Mouse (Mus musculus) heart, embryonic 15.5 days (tissue): ENCODE measurements around the gene Hoxd3. TPM values are rescaled to one million over a fixed set of nuclear protein-coding genes. Genes with fewer than 3 reads are reported as not detected.

Source experiments
- ATAC-seq: fragments of 200-750 bp; cut with Nextera tagmentation; replicated peaks from 2 replicates; pipeline ENCODE4 v1.8.0; 2017; ENCODE audit warnings: low read depth, moderate TSS enrichment; ENCODE audit not compliant: insufficient number of reproducible peaks, insufficient read depth, low FRiP score
- H3K27ac ChIP-seq: fragments of 300-500 bp; sonication (generic); 2 replicates; pipeline ENCODE4 v1.5.1; 2015; ENCODE audit warnings: mild to moderate bottlenecking, inconsistent platforms
- H3K27me3 ChIP-seq: fragments of 300-500 bp; sonication (generic); 2 replicates; pipeline ENCODE4 v1.6.1; 2015; ENCODE audit warnings: inconsistent platforms
- H3K36me3 ChIP-seq: fragments of 300-500 bp; sonication (generic); 2 replicates; pipeline ENCODE4 v1.6.1; 2015; ENCODE audit warnings: mild to moderate bottlenecking, inconsistent platforms
- H3K4me1 ChIP-seq: fragments of 300-500 bp; sonication (generic); replicated peaks from 2 replicates; pipeline ENCODE4 v1.6.1; 2015; ENCODE audit warnings: inconsistent platforms
- H3K4me2 ChIP-seq: fragments of 300-500 bp; sonication (generic); 2 replicates; pipeline ENCODE4 v1.6.1; 2015; ENCODE audit warnings: inconsistent platforms, mild to moderate bottlenecking, moderate library complexity
- H3K4me3 ChIP-seq: fragments of 300-500 bp; sonication (generic); 2 replicates; pipeline ENCODE4 v1.5.1; 2015; ENCODE audit warnings: mild to moderate bottlenecking, inconsistent platforms
- H3K9ac ChIP-seq: fragments of 300-500 bp; sonication (generic); 2 replicates; pipeline ENCODE4 v1.6.1; 2015; ENCODE audit warnings: mild to moderate bottlenecking, inconsistent platforms
- H3K9me3 ChIP-seq: fragments of 300-500 bp; sonication (generic); replicated peaks from 2 replicates; pipeline ENCODE4 v1.6.1; 2016; ENCODE audit warnings: inconsistent platforms
- WGBS: fragments of 180-500 bp; shearing (Covaris S2); methylation state at CpG from one replicate; pipeline ENCODE4 v1.1.7; 2015; ENCODE audit warnings: mixed read lengths; 5-methylcytosine and 5-hydroxymethylcytosine counted together
- polyA plus RNA-seq: library from polyadenylated mRNA; unstranded; fragments of >200 nt; fragmentation: Nextera tagmentation; extraction: Ambion mirVana; gene quantifications from 2 replicates; pipeline ENCODE4 v1.2.1, GENCODE M21; 2015

The Hoxd3 gene
- polyA plus RNA-seq, 1 experiment from 2014 or later, result 0.29 TPM

DNA sequence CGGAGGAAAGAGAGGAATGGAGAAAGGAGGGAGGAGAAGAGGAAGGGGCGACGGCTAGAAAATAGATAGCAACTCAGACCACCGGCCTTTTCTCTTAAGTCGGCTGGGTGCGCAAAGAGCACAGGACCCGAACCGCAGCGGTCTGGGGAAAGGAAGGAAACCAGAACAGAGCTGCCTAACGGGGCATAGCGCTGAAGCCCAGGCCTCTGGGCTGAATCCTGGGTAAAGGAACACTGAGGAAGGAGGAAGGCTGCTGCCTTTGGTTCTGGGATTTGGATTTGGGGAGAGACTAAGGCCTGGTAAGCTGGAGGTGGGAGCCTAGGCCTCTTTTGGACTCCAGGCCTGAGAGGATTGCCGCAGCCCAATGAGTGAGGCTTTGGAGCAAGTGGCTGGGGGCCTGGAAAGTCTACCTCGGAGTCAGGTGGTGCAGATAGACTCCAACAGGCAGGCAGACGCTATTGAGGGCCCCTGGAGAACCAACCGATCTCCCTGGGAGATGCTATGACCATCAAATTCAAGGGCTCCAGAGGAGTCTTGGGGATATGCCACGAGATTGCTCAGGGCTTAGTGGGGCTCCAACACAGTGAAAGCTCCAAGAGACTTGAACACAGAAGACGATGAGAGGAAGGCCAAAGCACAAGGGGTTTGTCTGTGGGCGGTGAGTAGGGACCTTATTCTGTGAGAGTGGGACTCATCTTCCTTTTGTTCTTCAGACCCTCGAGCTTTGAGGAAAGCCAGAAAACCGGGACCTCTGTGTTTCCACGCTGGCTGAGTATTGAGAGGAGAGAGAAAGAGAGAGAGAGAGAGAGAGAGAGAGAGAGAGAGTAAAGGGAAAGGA, 30.9 kb upstream of the Hoxd3 start:
- Histone ChIP-seq H3K9me3 (no peaks in the 10 kb centered on the region), H3K36me3 (no peaks in the 10 kb centered on the region), H3K27ac (no peak overlapping the region), H3K4me1 (peaks cover 25% of the 10 kb centered on the region), H3K27me3 (peaks cover 100% of the 10 kb centered on the region), H3K9ac (no peak overlapping the region), H3K4me2 (no peak overlapping the region), H3K4me3 (no peak overlapping the region)
- no peak for ATAC-seq
- WGBS, result 2% methylated on average over 21 of the region's 21 CpGs

DNA sequence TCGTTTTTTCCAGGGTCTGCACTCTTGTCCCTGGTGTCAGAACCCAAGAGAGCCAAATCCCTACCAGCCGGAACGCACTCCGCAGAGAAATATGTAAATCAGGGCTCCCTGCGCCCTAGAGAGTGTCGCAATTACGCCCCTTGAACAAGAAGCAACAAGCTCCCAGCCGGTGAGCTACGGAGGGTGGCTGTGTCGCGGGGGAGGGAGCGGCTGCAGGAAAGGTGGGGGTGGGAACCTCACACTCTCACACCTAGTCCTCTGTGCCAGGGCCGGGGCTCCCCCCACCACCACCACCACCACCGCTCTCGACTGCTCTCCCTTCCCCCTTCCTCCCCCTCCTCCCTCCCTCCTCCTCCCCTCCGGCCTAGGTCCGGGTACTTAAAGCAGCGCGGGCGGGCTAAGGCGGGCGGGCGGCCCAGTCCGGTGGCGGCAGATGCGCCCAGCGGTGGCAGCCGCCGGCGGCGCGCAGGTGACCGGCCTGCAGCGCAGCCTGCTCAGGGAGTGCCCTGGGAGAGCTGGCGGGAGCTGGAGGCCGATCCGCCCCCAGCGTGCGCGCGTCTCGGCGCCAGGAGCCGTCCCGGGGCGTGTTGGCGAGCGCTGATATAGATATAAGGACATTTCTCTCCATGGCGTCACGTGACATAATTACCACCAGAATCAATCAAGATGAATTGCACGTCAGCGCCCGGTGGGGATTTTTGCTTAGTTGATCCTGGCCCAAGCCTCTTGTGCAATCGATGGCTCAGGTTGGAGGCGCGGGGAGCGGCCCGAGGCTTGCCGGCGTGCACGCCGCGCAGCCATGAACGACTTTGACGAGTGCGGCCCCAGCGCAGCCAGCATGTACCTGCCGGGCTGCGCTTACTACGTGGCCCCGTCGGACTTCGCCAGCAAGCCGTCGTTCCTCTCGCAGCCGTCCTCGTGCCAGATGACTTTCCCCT, 29.9 kb upstream of the Hoxd3 start:
- H3K9ac ChIP-seq, result no peak overlapping the region
- peaks cover 99% of the 10 kb centered on the region for H3K27me3 ChIP-seq
- WGBS, result 1% methylated on average over 77 of the region's 78 CpGs

DNA sequence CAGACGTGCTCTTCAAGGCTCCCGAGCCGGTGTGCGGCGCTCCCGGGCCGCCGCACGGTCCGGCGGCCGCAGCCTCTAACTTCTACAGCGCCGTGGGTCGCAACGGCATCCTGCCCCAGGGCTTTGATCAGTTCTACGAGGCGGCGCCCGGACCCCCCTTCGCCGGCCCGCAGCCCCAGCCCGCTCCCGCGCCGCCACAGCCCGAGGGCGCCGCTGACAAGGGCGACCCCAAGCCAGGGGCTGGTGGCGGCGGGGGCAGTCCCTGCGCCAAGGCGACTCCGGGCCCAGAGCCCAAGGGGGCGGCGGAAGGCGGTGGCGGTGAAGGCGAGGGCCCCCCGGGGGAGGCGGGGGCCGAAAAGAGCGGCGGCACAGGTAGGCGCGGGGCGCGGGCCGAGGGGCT, 28.9 kb upstream of the Hoxd3 start:
- ATAC-seq, result no peak; the same call in 1 of the 2 replicates
- H3K9ac ChIP-seq, result no peak overlapping the region
- H3K4me3 ChIP-seq, result peak overlapping the region; percentile 34
- no peak overlapping the region for H3K27ac ChIP-seq
- H3K4me1 ChIP-seq, result peaks cover 25% of the 10 kb centered on the region
- H3K36me3 ChIP-seq, result no peaks in the 10 kb centered on the region
- peaks cover 99% of the 10 kb centered on the region for H3K27me3 ChIP-seq
- H3K9me3 ChIP-seq, result no peaks in the 10 kb centered on the region
- peak overlapping the region; percentile 50 for H3K4me2 ChIP-seq
- WGBS, result under 1% methylated on average over 43 of the region's 51 CpGs

More for the DNA sequence above, 29.9 kb upstream of the Hoxd3 start:
- H3K36me3 ChIP-seq, result no peaks in the 10 kb centered on the region
- H3K4me3 ChIP-seq, result peak overlapping the region; percentile 34
- H3K4me1 ChIP-seq, result peaks cover 25% of the 10 kb centered on the region
- ATAC-seq, result no peak
- no peak overlapping the region for H3K27ac ChIP-seq
- peak overlapping the region; percentile 50 for H3K4me2 ChIP-seq
- H3K9me3 ChIP-seq, result no peaks in the 10 kb centered on the region

DNA sequence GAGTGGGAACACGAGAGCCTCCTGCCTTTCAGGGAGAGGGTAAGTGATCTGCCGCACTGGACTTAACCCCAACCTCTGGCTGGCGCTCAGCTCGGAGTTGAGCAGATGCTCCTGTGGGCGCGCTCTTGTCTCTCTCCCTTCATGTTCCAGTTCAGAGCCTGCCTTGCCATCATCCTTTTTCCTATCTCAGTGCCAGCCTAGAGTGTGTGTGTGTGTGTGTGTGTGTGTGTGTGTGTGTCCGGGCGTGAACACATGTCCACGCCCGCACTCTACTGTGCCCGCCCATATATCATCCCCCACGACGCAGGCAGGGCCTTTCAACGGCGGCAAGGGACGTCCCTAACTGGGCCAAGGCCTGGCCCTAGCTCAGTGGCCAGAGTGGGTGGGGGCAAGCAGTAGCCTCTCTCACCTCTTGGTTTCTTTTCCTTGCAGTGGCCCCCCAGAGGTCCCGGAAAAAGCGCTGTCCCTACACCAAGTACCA, 28.2 kb upstream of the Hoxd3 start:
- Histone ChIP-seq H3K36me3 (no peaks in the 10 kb centered on the region), H3K9ac (no peak overlapping the region), H3K4me2 (no peak overlapping the region), H3K4me3 (no peak overlapping the region), H3K9me3 (no peaks in the 10 kb centered on the region), H3K27me3 (peaks cover 99% of the 10 kb centered on the region), H3K4me1 (peaks cover 25% of the 10 kb centered on the region), H3K27ac (no peak overlapping the region)
- no peak for ATAC-seq
- under 1% methylated on average over 18 of the region's 18 CpGs for WGBS

DNA sequence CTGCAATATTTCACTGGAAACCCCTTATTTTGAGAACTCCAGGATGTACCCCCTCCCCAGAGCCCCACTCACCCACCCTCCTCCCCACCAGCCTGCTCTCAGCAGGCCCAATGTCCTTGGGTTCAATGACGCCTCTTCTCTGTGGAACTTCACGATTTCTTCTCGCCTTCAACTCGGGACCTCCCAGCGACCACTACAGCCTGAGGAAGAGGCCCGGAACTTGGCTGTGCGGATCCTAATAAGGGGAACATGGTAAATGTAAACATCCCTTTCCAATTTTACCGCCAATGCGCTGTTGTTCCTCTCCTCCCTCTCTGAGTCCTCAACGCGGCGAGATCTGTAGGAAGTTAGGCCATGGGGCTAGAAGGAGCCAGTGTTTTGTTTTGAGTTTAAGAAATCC, 27.6 kb upstream of the Hoxd3 start:
- Histone ChIP-seq H3K27ac (no peak overlapping the region), H3K27me3 (peaks cover 99% of the 10 kb centered on the region), H3K4me1 (peaks cover 25% of the 10 kb centered on the region), H3K9ac (no peak overlapping the region), H3K36me3 (no peaks in the 10 kb centered on the region), H3K4me2 (no peak overlapping the region), H3K9me3 (no peaks in the 10 kb centered on the region), H3K4me3 (no peak overlapping the region)
- ATAC-seq, result no peak
- WGBS, result 4% methylated on average over 12 of the region's 12 CpGs

DNA sequence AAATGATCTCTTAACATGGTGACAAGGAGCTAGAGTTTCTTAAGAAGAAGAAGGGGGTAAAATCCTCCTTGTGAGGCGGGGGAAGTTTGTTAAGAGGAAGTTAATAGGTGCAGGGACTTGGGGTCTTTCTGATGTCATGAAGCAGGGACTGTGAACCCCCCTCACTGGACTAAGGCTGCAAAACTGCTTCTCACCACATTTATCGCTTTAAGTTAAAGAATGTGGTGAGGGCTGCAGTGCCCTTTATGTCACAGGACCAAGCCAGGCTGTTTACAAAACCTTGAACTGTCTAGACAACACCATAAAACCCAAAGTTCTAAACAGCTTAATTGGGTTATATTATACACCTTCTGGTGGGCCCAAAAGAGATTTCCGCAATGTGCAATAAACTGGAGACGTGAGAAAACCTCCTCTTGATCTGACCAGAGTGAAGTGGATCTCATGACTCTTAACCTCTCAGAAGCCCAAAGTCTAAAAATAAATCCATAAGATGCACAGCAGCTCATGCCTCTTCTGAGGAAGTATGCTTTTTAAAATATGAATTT, 26.6 kb upstream of the Hoxd3 start:
- Histone ChIP-seq H3K4me1 (peaks cover 18% of the 10 kb centered on the region), H3K4me3 (no peak overlapping the region), H3K9me3 (no peaks in the 10 kb centered on the region), H3K27ac (no peak overlapping the region), H3K4me2 (no peak overlapping the region), H3K9ac (no peak overlapping the region), H3K36me3 (no peaks in the 10 kb centered on the region), H3K27me3 (peaks cover 99% of the 10 kb centered on the region)
- 17% methylated on average over 4 of the region's 4 CpGs for WGBS
- no peak for ATAC-seq

DNA sequence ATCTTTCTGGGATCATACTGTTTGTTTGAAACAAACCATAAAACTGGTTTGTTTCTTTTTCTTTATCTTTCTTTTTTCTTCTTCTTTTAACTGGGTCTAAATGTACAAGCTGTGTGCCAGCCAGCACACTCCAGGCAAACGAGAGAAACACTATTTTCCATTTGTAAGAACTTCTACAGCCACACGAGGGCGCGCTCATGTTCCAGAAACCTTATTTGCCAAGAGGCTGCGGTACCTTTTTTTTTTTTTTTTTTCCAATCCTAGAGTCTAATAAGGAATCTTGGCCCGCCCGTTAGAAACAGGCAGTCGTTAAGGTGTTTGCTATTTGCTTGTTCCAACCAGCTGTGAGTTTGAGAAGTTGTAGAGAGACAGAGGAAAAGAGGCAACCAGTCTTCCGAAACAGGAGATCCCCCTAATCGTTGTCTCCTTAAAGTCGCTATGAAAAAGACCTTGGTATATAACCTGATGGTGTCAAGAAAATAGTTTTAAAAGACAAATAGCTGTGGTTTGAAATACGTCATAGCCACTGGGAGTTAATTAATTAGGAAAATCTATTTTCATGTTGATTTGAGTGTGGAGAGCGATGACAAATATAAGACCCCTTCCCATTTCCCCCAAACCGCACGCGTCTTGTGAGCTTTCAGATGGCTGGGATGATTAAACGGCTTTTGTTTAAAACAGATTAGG, 25.3 kb upstream of the Hoxd3 start:
- no peak overlapping the region for H3K27ac ChIP-seq
- WGBS, result 8% methylated on average over 17 of the region's 17 CpGs
- no peak overlapping the region for H3K9ac ChIP-seq
- peaks cover 20% of the 10 kb centered on the region for H3K4me1 ChIP-seq
- H3K4me2 ChIP-seq, result no peak overlapping the region
- peaks cover 97% of the 10 kb centered on the region for H3K27me3 ChIP-seq
- H3K4me3 ChIP-seq, result no peak overlapping the region
- no peaks in the 10 kb centered on the region for H3K36me3 ChIP-seq
- ATAC-seq, result no peak
- no peaks in the 10 kb centered on the region for H3K9me3 ChIP-seq

DNA sequence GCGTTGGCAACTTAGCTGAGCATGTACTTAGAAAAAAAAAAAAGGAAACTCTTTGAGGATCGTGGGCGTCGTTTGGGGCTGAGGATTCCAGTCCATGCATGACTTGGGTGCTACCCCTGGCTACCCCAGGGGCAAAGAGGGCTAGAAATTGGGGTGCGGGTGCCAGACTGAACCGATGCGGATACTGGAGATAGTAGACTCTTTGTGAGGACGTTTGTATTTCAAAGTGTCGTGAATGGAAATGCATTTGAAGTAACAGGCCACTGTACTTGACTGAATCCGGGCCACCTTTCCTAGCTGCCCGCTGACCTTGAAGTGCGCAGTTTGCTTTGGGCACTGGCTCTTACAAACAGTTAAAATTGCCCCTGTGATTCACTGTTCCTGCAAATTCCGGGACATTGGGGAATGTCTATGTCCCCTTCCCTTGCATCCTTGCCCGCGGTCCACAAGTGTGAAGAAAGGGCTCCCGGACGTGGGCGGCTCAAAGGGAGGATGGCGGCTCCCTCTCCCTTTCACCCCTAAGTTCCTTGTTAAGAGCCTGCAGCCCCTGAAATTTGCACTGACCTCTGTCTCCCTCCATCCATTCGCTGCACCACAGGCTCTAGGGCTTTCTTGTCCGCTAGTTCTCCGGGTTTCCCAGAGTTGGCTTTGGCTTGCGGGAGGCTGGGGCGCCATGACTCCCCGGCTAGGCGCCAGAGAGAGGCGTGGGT, 24.6 kb upstream of the Hoxd3 start:
- Histone ChIP-seq H3K27ac (no peak overlapping the region), H3K27me3 (peaks cover 97% of the 10 kb centered on the region), H3K4me2 (no peak overlapping the region), H3K4me3 (no peak overlapping the region), H3K36me3 (no peaks in the 10 kb centered on the region), H3K9ac (no peak overlapping the region), H3K4me1 (peaks cover 17% of the 10 kb centered on the region), H3K9me3 (no peaks in the 10 kb centered on the region)
- WGBS, result 4% methylated on average over 27 of the region's 27 CpGs
- no peak for ATAC-seq

DNA sequence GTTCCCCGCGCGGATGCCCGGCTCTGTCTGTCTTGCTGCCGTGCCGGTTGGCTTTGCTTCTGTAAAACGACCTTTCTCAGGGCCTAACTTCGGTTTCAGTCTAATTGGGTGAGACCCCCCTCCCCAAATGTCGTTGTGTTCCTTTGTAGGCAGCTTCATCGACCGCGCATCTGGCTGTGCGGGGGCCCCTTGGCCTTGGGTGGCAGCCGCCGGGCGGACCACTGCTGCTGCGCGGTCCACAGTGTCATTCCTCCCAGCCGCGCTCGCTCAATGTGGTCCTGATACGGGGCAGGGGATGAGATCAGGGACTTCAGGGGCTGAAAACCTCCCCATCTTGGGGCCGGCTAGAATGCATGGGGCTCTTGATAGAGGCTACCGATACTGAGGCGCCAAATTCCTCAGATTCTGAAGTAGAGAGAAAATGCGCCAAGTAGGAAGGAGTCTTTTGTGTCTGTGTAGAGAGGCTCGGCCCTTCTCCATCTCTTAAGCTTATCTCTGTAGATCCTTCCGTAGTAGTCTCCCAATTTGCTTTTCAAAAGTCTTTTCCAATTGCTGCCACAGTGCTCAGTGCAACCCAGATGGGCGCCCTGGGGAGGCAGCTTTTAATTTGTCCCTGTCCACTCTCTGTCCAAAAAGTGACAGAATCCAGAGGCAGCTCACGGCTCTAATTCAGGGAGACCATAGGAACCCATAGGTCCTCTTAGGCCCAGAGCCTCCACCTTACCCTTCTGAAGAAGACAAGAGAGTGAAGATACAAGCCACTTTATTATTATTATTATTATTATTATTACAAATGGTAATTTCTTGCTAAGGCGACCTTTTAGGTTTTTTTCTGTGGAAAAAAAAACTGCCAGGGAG, 23.8 kb upstream of the Hoxd3 start:
- H3K4me3 ChIP-seq, result no peak overlapping the region

More for the DNA sequence above, 23.8 kb upstream of the Hoxd3 start:
- H3K9ac ChIP-seq, result no peak overlapping the region
- no peak for ATAC-seq
- H3K4me1 ChIP-seq, result peaks cover 9% of the 10 kb centered on the region
- WGBS, result 3% methylated on average over 31 of the region's 31 CpGs
- H3K4me2 ChIP-seq, result no peak overlapping the region
- H3K36me3 ChIP-seq, result no peaks in the 10 kb centered on the region
- H3K27me3 ChIP-seq, result peaks cover 97% of the 10 kb centered on the region
- no peaks in the 10 kb centered on the region for H3K9me3 ChIP-seq
- no peak overlapping the region for H3K27ac ChIP-seq
